Mouse (Mus musculus): ENCODE measurements around the gene Lgi1. TPM values are rescaled to one million over a fixed set of nuclear protein-coding genes. Genes with fewer than 3 reads are reported as not detected.

Lgi1 gene
- polyA plus RNA-seq, 1 experiment from 2014 or later, result 1.2 TPM

DNA sequence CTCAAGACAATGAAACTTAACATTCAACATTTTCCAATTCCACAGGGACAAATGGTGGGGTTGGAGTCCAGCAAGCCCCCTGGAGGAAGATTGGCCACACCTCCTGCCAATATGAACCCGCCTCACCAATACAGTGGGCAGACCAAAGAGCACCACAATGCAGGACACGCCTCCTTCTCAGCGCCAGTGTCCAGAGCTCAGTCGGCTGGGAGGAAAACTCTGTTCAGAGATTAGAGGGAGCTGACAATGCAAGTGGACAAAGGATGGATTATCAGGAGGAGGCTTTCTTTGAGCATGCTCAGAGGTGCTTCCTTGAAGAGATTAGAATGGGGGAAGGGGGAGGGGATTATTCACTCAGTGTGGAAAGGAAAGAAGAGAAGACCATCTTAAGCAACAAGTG lies 62.7 kb downstream of the Lgi1 start:
- H3K4me3 ChIP-seq (replicated peaks), result no peak overlapping the region
- ATAC-seq (ENCODE audit: insufficient number of reproducible peaks, insufficient read depth, low FRiP score, low TSS enrichment, low read depth), result no peak
- 78% methylated on average over 4 of the region's 4 CpGs for WGBS
- no peak overlapping the region for H3K4me2 ChIP-seq
- H3K9ac ChIP-seq (replicated peaks), result no peak overlapping the region
- H3K4me1 ChIP-seq (replicated peaks), result no peaks in the 10 kb centered on the region
- no peaks in the 10 kb centered on the region for H3K36me3 ChIP-seq
- no peaks in the 10 kb centered on the region for H3K27me3 ChIP-seq
- no peaks in the 10 kb centered on the region for H3K9me3 ChIP-seq
- H3K27ac ChIP-seq, result no peak overlapping the region

GRCm38 (mm10) chr19:38328010-38328409 lies 63.7 kb downstream of the Lgi1 start:
- H3K9ac ChIP-seq (replicated peaks), result no peak overlapping the region
- no peaks in the 10 kb centered on the region for H3K4me1 ChIP-seq (replicated peaks)
- WGBS, result 95% methylated on average over 7 of the region's 7 CpGs
- no peak overlapping the region for H3K4me2 ChIP-seq
- no peaks in the 10 kb centered on the region for H3K27me3 ChIP-seq
- ATAC-seq (ENCODE audit: insufficient number of reproducible peaks, insufficient read depth, low FRiP score, low TSS enrichment, low read depth), result no peak
- H3K4me3 ChIP-seq (replicated peaks), result no peak overlapping the region
- no peaks in the 10 kb centered on the region for H3K36me3 ChIP-seq
- H3K9me3 ChIP-seq, result no peaks in the 10 kb centered on the region
- H3K27ac ChIP-seq, result no peak overlapping the region

- 82% methylated on average over 5 of the region's 5 CpGs for WGBS
- H3K4me3 ChIP-seq (replicated peaks), result no peak overlapping the region
- no peaks in the 10 kb centered on the region for H3K4me1 ChIP-seq (replicated peaks)
- H3K36me3 ChIP-seq, result no peaks in the 10 kb centered on the region
- no peak overlapping the region for H3K4me2 ChIP-seq
- no peak overlapping the region for H3K9ac ChIP-seq (replicated peaks)
- H3K9me3 ChIP-seq, result no peaks in the 10 kb centered on the region
- no peak overlapping the region for H3K27ac ChIP-seq
- ATAC-seq (ENCODE audit: insufficient number of reproducible peaks, insufficient read depth, low FRiP score, low TSS enrichment, low read depth), result no peak
- no peaks in the 10 kb centered on the region for H3K27me3 ChIP-seq
Measured at GRCm38 (mm10) chr19:38329257-38329656, 64.9 kb downstream of the Lgi1 start.

- 78% methylated on average over 1 of the region's 1 CpGs for WGBS
- ATAC-seq (ENCODE audit: insufficient number of reproducible peaks, insufficient read depth, low FRiP score, low TSS enrichment, low read depth), result no peak
- no peaks in the 10 kb centered on the region for H3K27me3 ChIP-seq
- no peaks in the 10 kb centered on the region for H3K9me3 ChIP-seq
- no peak overlapping the region for H3K27ac ChIP-seq
- H3K4me2 ChIP-seq, result no peak overlapping the region
- H3K36me3 ChIP-seq, result no peaks in the 10 kb centered on the region
- H3K4me1 ChIP-seq (replicated peaks), result no peaks in the 10 kb centered on the region
- H3K9ac ChIP-seq (replicated peaks), result no peak overlapping the region
- H3K4me3 ChIP-seq (replicated peaks), result no peak overlapping the region
Measured at GRCm38 (mm10) chr19:38331072-38331471, 66.7 kb downstream of the Lgi1 start.

GRCm38 (mm10) chr19:38332245-38332644 lies 67.9 kb downstream of the Lgi1 start:
- WGBS, result 80% methylated on average over 2 of the region's 2 CpGs
- no peak overlapping the region for H3K4me3 ChIP-seq (replicated peaks)
- ATAC-seq (ENCODE audit: insufficient number of reproducible peaks, insufficient read depth, low FRiP score, low TSS enrichment, low read depth), result no peak

DNA sequence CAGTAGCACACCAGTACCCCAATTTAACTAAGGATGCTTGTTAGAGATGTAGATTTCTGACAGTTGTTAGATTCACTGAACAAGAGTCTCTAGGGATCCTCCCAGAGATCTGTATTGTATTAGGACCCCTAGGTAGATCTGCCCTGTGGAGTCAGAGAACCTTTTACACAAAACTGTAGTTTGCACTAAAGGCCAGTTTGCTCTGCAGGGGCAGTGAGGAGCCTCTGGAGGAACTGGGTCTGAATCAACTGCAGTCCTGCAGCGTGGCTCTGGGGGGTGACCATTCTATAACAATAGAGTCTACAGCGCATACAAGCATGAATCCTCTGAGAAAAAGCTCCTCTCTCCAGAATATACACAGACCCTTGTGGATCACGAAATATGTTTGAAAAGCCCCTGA lies 68.5 kb downstream of the Lgi1 start:
- ATAC-seq (ENCODE audit: insufficient number of reproducible peaks, insufficient read depth, low FRiP score, low TSS enrichment, low read depth), result no peak
- Histone ChIP-seq H3K9ac (replicated peaks) (no peak overlapping the region), H3K9me3 (no peaks in the 10 kb centered on the region), H3K4me1 (replicated peaks) (no peaks in the 10 kb centered on the region), H3K27me3 (no peaks in the 10 kb centered on the region), H3K4me2 (no peak overlapping the region), H3K27ac (no peak overlapping the region), H3K4me3 (replicated peaks) (no peak overlapping the region), H3K36me3 (no peaks in the 10 kb centered on the region)
- WGBS, result 73% methylated on average over 3 of the region's 3 CpGs

More at GRCm38 (mm10) chr19:38332245-38332644, 67.9 kb downstream of the Lgi1 start:
- no peak overlapping the region for H3K4me2 ChIP-seq
- no peak overlapping the region for H3K9ac ChIP-seq (replicated peaks)
- no peaks in the 10 kb centered on the region for H3K27me3 ChIP-seq
- no peaks in the 10 kb centered on the region for H3K9me3 ChIP-seq
- H3K4me1 ChIP-seq (replicated peaks), result no peaks in the 10 kb centered on the region
- H3K36me3 ChIP-seq, result no peaks in the 10 kb centered on the region
- H3K27ac ChIP-seq, result no peak overlapping the region

GRCm38 (mm10) chr19:38336553-38336952 lies 72.2 kb downstream of the Lgi1 start:
- no peak overlapping the region for H3K4me2 ChIP-seq
- no peak overlapping the region for H3K4me3 ChIP-seq (replicated peaks)
- no peaks in the 10 kb centered on the region for H3K4me1 ChIP-seq (replicated peaks)
- WGBS, result 80% methylated on average over 3 of the region's 3 CpGs
- no peaks in the 10 kb centered on the region for H3K36me3 ChIP-seq
- H3K27me3 ChIP-seq, result no peaks in the 10 kb centered on the region
- no peaks in the 10 kb centered on the region; the same call in 1 of the 2 replicates for H3K9me3 ChIP-seq
- no peak overlapping the region for H3K27ac ChIP-seq
- no peak for ATAC-seq (ENCODE audit: insufficient number of reproducible peaks, insufficient read depth, low FRiP score, low TSS enrichment, low read depth)
- no peak overlapping the region for H3K9ac ChIP-seq (replicated peaks)

DNA sequence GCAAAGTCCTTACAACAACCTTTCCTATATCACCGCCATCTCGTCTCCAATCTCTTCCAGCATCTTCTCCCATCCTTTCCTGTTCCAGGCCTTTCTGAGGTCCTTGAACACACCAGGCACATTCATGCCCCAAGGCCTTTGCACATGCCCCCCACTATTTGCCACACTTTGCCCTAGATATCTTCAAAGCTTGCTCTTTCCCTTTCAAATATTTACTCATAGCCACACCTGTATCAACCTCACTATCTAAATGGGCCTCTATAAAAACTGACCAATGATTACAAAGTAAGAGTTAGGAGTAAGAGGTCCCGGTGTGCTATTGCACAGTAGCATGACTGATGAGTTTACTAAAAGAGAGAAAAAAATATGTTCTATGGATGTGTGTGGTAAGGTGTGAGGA lies 73.0 kb downstream of the Lgi1 start:
- Histone ChIP-seq H3K4me3 (replicated peaks) (no peak overlapping the region), H3K9me3 (no peaks in the 10 kb centered on the region; the same call in 1 of the 2 replicates), H3K9ac (replicated peaks) (no peak overlapping the region), H3K36me3 (no peaks in the 10 kb centered on the region), H3K27me3 (no peaks in the 10 kb centered on the region), H3K4me1 (replicated peaks) (no peaks in the 10 kb centered on the region), H3K4me2 (no peak overlapping the region), H3K27ac (no peak overlapping the region)
- 93% methylated on average over 3 of the region's 3 CpGs for WGBS
- no peak for ATAC-seq (ENCODE audit: insufficient number of reproducible peaks, insufficient read depth, low FRiP score, low TSS enrichment, low read depth)

DNA sequence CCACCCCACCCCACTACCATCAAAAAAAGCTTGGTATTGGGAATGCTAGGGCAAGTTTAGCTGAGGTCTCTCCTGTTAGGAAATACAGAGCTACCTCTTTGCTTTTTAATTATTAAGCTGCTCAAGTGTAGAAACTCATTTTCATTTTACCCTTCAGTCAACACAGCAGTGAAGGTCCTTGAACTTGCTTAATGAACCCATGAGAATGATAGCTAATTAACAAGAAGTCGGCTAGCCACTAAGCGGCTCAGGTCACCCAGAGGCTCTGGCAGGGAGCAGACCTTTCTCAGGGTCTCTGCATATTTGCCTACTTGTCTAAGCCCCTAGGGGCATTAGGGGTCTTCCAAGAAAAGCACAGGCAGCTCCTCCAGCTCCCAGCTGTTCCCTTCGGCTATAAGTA lies 75.4 kb downstream of the Lgi1 start:
- Histone ChIP-seq H3K9ac (replicated peaks) (no peak overlapping the region), H3K9me3 (no peaks in the 10 kb centered on the region; the same call in 1 of the 2 replicates), H3K27me3 (no peaks in the 10 kb centered on the region), H3K4me3 (replicated peaks) (no peak overlapping the region), H3K36me3 (no peaks in the 10 kb centered on the region), H3K4me2 (no peak overlapping the region), H3K4me1 (replicated peaks) (no peaks in the 10 kb centered on the region), H3K27ac (no peak overlapping the region)
- no peak for ATAC-seq (ENCODE audit: insufficient number of reproducible peaks, insufficient read depth, low FRiP score, low TSS enrichment, low read depth)
- WGBS, result 79% methylated on average over 3 of the region's 3 CpGs

DNA sequence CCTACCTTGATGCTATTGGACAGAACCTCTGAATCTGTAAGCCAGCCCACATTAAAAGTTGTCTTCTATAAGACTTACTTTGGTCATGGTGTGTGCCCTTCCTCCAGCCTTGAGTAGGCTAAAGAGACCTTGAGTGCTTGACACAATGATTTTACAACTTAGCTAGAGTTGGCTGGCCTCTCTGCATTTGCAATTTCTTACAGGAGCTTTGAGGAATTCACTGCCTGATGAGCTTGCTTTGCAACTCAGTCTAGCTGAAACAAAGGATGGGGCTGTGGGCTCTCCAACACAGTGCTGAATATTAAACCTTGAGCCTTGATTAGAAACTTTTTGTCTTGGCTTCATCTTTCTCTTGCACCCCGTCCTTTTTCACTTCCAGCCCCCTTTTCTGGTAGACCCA lies 78.9 kb downstream of the Lgi1 start:
- Histone ChIP-seq H3K4me1 (replicated peaks) (peaks cover 1% of the 10 kb centered on the region; the same call in 1 of the 2 replicates), H3K9me3 (peaks cover 3% of the 10 kb centered on the region; the same call in 1 of the 2 replicates), H3K27me3 (no peaks in the 10 kb centered on the region), H3K27ac (no peak overlapping the region), H3K4me3 (replicated peaks) (no peak overlapping the region), H3K9ac (replicated peaks) (no peak overlapping the region), H3K36me3 (no peaks in the 10 kb centered on the region), H3K4me2 (no peak overlapping the region)
- no peak for ATAC-seq (ENCODE audit: insufficient number of reproducible peaks, insufficient read depth, low FRiP score, low TSS enrichment, low read depth)
- 100% methylated on average over 1 of the region's 1 CpGs for WGBS

- Histone ChIP-seq H3K27me3 (no peaks in the 10 kb centered on the region), H3K9ac (replicated peaks) (no peak overlapping the region), H3K9me3 (0 out of 2 replicates have a peak, but pooled peaks cover 3% of the 10 kb centered on the region), H3K4me2 (no peak overlapping the region), H3K27ac (no peak overlapping the region), H3K36me3 (no peaks in the 10 kb centered on the region), H3K4me1 (replicated peaks) (peaks cover 5% of the 10 kb centered on the region; the same call in 1 of the 2 replicates), H3K4me3 (replicated peaks) (no peak overlapping the region)
- ATAC-seq (ENCODE audit: insufficient number of reproducible peaks, insufficient read depth, low FRiP score, low TSS enrichment, low read depth), result no peak
- WGBS, result 35% methylated on average over 13 of the region's 13 CpGs
Measured at GRCm38 (mm10) chr19:38348271-38349012, 84.1 kb downstream of the Lgi1 start.

GRCm38 (mm10) chr19:38349013-38349341 lies 84.6 kb downstream of the Lgi1 start:
- 81% methylated on average over 5 of the region's 5 CpGs for WGBS
- no peak overlapping the region for H3K9ac ChIP-seq (replicated peaks)
- ATAC-seq (ENCODE audit: insufficient number of reproducible peaks, insufficient read depth, low FRiP score, low TSS enrichment, low read depth), result no peak

More at GRCm38 (mm10) chr19:38349013-38349341, 84.6 kb downstream of the Lgi1 start:
- peaks cover 5% of the 10 kb centered on the region; the same call in 1 of the 2 replicates for H3K4me1 ChIP-seq (replicated peaks)
- no peak overlapping the region for H3K4me2 ChIP-seq
- H3K27ac ChIP-seq, result no peak overlapping the region
- H3K27me3 ChIP-seq, result no peaks in the 10 kb centered on the region
- no peaks in the 10 kb centered on the region for H3K36me3 ChIP-seq
- H3K9me3 ChIP-seq, result 0 out of 2 replicates have a peak, but pooled peaks cover 3% of the 10 kb centered on the region
- no peak overlapping the region for H3K4me3 ChIP-seq (replicated peaks)
